Mouse (Mus musculus) frontal cortex, postnatal 10 days (tissue): ENCODE results near the gene Car14.
A peak's percentile ranks its signal among the peaks of the same experiment; 100 is the strongest.
"Not testable (repeated sequence)": the region's sequence is repeated elsewhere in the genome, so short reads cannot be mapped to it uniquely, and the experiment has no call there.

Source experiments
- DNase-seq, 2 experiments: peaks; one replicate each; pipeline ENCODE4 v3.0.0; 2022; ENCODE audit warnings: low spot score in 2 of 2, mixed read lengths in 1 of 2

Car14 gene

GRCm38 (mm10) chr3:95904568-95904967, at the start of gene Car14:
Gene Car14 (minus strand): TSS chr3:95904691.
- DNase-seq = no peak

GRCm38 (mm10) chr3:95953522-95953921, 49.0 kb upstream of the Car14 start:
- DNase-seq = no peak

- DNase-seq = no peak
Measured at GRCm38 (mm10) chr3:95953023-95953422, 48.5 kb upstream of the Car14 start.

DNA sequence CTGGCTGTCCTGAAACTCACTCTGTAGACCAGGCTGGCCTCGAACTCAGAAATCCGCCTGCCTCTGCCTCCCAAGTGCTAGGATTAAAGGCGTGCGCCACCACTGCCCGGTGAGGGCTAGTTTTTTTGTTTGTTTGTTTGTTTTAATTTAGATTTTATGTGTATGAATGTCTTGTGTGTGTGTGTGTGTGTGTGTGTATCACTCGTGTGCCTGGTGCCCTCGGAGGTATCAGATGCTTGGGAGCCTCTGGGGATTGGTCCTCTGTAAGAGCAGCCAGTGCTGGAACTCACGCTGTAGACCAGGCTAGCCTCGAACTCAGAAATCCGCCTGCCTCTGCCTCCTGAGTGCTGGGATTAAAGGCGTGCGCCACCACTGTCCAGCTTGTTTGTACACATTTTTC, 47.1 kb upstream of the Car14 start:
- DNase-seq = not testable (repeated sequence)

DNA sequence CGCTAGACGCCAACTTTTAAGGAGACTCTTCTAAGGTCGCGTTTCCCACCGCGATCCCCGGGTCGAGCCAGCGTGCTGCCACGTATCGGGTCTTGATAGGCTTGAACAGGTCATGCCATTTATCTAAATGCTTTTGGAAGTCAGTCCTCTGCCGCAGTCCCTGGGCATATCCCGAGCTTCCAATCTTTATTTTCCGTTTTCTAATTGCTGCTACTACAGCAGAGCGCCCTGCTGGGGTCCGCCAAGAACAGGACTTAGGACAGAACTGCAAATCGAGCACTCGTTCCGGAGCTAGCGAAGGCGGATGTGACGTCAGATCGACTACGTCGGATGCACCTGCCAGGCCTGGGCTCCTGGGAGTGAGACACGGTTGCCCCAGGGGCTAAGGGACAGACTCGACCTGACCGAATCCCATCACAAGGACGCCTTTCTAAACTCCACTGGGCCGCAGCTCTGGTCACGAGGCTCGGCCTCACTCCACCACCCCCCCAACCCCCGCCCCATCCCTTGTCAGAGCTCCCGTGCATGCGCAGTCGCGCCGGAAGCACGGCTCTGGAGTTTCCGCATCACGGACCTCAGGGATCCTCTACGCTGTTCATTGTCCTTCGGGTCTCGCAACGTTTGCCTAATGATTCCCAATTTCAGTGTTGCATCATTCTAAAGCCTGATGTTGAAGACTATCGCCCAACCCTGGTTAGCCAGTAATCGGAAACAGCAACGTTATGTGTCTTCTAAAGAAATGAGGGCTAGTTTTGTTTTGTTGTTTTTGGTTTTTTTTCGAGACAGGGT, 46.5 kb upstream of the Car14 start:
- DNase-seq = peak; percentile 79 to 89

DNA sequence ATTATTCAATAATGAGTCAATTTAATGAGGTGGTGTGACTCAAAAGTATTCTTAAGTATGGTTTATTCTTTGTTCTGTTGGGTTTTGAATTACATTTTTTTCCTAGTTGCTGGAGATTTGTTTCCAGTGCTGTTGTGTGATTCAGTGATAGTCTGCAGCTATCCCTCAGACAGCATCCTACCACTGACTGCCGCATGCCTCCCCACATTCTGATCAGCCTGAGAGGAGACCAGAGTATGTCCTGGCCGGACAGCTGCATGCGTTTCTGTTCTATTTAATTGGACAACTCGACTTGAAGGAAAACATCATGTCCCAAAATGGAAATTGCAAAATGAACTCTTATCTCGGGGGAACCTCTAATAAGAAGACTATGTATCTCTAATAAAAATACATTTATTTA, 43.8 kb upstream of the Car14 start:
- DNase-seq = no peak

DNA sequence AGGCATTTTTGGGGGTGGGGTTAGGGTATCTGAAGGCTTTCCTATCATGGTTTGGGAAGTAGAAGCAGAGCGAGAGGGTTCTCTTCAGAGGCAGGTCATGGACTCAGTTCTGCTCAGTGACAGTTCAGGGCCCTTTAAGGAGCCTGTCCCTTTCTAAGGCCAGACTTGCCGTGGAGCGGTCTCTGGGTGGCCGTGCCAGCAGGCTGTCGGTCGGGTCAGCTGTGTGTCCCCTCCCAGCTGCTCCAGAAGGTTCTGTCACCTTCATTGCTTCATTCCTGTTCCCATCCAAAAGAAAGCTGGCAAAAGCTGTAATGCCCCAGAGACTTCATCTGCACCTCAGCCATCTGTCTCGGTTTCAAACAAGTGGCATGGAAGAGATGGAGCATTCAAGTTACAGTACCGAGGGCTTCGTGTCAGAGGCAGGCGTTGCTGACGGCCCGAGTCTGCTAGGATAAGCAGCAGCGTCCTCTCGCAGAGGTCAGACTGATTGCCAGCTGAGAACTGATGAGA, 41.3 kb upstream of the Car14 start:
- no peak for DNase-seq

- DNase-seq = no peak
Measured at GRCm38 (mm10) chr3:95944742-95945141, 40.3 kb upstream of the Car14 start.

DNA sequence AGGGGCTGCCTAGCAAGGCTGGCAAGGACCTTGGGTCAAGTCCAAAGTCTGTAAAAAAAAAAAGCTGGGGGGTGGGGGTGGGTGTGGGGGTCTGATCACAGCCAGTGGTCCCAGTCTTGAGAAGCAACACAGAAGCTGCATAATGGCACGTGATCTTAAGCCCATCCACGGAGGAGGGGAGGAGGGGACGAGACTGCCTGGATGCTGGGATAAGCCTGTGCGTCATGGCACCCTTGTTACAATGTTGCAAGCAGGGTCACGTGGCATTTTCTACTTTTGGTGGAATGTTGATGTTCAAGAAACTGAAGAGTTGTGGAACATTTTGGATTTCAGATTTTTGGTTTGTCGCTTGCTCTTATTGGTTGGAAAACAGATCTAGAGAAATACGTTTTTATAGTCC, 38.7 kb upstream of the Car14 start:
- no peak for DNase-seq

DNA sequence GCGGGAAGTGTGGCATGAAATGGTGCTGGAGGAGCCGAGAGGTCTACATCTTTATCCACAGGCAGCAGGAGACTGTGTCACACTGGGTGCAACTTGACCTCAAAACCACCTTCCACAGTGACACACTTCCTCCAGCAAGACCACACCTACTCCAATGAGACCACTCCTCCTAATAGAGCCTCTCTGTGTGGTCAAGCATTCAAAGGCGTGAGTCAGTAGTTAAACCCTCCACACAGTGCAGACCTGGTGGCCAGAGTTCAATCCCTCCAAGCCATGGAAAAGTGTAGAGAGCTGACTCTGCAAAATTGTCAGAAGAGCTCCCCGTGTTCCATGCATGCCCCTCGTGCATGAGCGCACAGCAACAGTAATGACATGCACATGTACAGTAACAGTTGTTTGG, 38.3 kb upstream of the Car14 start:
- no peak for DNase-seq

DNA sequence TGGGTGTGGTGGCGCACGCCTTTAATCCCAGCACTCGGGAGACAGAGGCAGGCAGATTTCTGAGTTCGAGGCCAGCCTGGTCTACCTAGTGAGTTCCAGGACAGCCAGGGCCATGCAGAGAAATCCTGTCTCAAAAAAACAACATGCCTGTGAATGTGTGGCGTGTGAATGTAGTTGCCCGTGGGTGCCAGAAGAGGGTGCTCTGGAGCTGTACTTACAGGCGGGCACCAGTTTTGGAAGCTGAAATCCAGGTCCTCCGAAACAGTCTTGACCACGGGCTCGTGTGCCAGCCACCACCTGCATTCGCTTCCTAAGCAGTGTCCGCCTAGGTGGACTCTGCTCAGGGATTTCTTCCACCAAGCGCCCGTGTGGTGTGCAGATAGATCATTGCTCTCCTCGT, 34.3 kb upstream of the Car14 start:
- no peak for DNase-seq

DNA sequence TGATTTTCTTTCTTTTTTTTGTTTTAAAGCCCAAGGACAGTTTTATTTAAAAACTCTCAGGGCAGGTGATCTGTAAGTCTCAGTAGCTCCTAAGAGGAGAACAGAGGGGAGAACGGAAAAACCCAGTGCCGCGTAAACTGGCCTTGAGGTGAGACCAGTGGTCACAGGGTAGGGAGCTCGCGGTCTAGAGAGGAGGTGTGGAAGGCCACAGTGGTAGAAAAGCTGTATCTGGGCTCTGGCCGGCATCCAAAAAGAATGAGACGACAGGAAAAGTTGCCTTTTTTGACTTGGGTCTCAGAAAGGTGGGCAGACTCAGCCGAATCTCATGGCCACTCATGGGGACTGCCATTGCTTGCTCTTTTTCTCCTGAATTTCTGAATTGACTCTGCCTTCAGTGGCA, 33.7 kb upstream of the Car14 start:
- DNase-seq = no peak

GRCm38 (mm10) chr3:95934448-95934847, 30.0 kb upstream of the Car14 start:
- no peak for DNase-seq

GRCm38 (mm10) chr3:95933111-95933750, 28.7 kb upstream of the Car14 start:
- no peak for DNase-seq

DNA sequence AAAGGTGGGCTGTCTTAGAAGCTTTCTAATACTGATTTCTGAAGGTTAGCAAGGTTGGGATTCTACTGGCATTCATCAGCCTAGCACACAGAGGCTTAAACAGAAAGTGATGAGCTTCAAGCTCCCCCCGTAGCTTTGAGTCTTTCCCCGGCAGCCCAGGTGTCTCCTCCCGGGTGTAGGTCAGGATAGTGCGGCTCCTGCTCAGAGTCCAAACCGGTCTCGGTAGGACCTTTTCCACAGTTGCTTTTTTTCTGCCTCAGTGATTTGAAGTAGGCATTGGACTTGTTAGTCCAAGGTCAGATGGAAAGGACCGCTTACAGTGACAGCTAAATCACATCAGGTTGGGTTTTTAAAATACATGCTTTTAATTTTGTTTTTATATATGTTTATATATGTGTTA, 28.1 kb upstream of the Car14 start:
- DNase-seq = no peak

DNA sequence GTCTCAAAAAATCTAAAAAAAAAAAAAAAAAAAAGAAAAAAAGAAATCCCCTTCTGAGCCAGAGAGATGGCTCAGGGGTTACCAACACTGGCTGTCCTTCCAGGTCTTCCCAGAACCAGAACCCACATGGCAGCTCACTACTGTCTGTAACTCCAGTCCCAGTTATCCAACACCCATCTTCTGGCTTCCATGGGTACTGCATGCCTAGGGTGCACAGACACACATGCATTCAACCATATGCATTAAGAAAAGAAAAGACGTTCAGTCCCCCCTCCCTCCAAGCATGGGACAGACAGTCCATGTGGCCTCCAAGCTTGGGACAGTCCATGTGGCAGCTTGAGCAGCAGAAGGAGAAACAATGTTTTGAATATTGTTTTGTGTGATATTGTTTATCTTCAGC, 27.7 kb upstream of the Car14 start:
- no peak for DNase-seq

GRCm38 (mm10) chr3:95931471-95931870, 27.0 kb upstream of the Car14 start:
- DNase-seq = no peak

DNA sequence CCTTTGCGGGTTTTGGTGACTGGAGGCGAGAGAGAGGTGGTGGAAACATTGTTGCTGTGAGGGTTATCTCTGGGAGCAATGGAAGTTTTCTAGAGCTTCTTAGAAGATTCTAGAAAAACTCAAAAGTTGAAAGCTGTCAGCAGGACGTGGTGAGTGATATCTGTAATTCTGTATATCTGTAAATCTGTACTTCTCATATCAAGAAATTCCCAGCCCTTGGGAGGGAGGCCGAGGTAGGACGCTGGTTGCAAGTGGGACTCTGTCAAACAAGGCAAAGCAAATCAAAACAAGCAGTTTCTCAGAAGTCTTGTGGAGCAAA, 25.9 kb upstream of the Car14 start:
- no peak for DNase-seq

DNA sequence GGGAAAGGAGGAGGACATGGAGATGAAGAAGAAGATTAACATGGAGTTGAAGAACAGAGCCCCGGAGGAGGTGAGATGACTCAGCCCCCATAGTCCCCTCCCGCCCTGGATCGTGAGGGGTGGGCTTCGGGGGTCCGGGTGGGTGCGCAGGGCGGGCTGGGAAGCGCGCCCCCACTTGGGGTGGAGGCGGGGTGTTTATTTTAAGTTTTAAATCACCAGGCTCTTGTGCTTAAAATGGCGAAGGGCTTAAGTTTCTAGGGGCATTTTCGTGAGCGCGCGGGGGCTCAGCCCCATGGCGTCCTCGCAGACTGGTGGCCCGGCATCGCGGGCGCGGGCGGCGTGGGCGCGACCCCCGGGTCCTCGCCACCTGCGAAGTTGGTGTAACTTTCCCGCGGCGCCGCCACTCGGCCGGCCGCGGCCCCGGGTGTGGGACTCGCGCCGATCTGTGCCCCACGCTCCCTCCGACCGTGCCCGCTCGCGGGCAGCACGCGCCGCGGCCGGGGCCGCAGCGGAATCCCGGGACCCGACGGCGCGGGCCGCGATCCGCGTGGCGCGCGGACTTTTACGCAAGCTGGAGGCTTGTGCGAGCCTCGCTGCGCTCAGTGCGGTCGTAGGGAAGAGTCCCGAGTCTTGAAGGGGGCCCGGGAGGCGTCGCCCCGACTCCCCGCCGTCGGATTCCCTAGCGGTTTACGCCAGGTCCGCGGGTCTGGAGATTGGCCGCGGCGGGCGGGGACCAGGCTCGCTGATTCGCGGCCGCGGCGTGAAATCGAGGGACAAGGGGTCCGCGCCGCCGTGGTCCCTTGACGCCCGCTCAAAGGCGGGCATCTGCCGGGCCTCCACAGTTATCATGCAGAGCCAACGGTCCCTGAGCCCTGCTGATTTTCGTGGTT, 25.3 kb upstream of the Car14 start:
- DNase-seq = peak in 1 of 2 experiments; percentile 33

DNA sequence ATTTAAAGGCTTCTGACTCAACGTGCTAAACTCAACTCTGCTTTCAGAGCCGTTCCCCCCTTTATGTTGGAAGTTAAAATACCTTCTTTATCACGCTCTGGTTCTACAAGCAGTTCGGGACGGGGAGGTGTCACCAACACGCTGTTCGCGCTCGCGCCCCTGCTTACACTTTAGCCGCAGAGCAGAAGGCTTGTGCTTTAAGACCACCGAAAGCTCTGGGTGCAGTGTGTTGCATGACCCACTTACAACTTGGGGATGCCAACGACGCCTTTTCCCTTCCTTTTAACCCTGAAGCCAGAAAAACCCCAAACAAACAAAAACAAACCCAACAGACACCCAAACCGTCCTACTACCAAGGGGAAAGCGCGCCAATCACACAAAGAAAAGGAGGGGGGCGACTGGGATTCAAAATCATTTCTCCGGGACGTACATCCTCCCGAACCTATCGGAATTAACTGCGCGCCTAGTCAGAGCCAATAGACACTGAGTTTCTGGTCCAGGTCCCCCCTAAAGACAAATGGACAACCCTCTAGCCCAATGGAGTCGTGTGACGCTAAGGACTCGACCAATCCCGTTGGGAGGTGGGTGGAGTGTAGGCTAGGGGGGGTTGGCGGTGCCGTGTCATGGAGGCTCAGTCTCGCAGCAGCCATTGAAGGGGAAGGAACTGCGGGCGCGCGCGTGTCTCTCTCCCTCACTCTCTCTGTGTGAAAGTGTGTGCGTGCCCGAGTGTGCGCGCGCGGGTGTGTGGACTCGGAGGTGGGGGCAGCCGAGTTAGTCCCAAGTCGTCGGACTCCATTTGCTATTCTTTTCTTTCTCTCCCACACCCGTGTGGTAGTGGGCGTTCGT, 24.4 kb upstream of the Car14 start, which contains the start of gene Anp32e:
Gene Anp32e, plus strand, starts transcription at position 589 of the 846 bp plus-strand sequence.
- DNase-seq = peak; percentile 96

DNA sequence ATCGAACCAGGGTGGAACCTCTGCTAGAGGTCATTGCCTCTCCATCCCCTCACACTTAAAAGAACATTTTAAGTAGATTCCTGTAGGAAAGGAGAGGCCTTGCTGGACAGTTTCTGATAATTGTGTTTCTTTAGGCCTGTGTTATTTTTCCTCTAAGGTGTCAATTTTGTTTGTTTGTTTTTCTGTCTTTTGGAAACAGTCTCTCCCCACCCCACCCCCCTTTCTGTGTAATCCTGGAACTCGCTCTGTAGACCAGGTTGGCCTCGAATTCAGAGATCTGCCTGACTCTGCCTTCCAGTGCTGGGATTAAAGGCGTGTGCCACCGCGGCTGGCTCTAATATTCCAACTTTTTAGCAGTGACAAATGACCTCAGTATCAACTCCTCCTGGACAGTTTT, 23.8 kb upstream of the Car14 start:
- no peak for DNase-seq
